Mouse (Mus musculus) megakaryocyte, embryonic 14.5 days (primary cell): ENCODE data around the gene Nat10.

Experiments used
- FLI1 ChIP-seq: IDR thresholded peaks from 2 replicates; pipeline ENCODE4 v1.6.1; 2012; ENCODE audit warnings: low read length, inconsistent platforms, mixed read lengths
- GATA1 ChIP-seq: IDR thresholded peaks from 3 replicates; pipeline ENCODE4 v1.6.1; 2012; ENCODE audit warnings: mixed read lengths, low read length, inconsistent platforms, borderline replicate concordance

DNA sequence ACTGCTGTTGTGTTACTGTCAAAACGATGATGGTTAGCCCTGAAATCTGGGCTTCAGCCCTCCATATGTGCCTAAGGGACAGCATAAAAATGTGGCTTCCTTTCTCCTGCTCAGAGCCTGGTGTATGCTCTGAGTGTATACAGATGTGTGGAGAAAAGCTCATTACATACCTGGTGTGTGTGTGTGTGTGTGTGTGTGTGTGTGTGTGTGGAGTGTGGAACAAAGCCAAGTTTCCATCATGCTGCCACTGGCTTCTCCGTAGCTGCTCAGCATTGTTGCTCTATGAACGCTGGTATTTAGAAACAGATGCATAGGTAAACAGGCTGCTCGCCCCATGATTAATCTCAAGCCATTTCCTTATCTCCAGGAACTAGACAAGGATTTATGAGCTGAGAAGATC, 57.2 kb downstream of the Nat10 start:
- TF ChIP-seq FLI1 (no peak), GATA1 (no peak)
